Mouse (Mus musculus): ENCODE measurements around the gene Rhox4d.
"Not testable (repeated sequence)": the region's sequence is repeated elsewhere in the genome, so short reads cannot be mapped to it uniquely, and the experiment has no call there.

The Rhox4d gene

GRCm38 (mm10) chrX:37514059-37514458 is at the start of gene Rhox4d:
TSS of gene Rhox4d (plus strand) at chrX:37514359.
- in situ Hi-C loops (cut with MboI, MseI): loop anchor here (25.0 kb wide), 1 partner anchor 127 kb away; the partner anchor contains the start of genes Rhox3a2 and Rhox4a2

- in situ Hi-C loops (cut with MboI, MseI): not testable (repeated sequence)
These were observed 34.1 kb upstream of the Rhox4d start, which contains the start of gene Rhox4c for GRCm38 (mm10) chrX:37480037-37480436. TSS of gene Rhox4c (plus strand) at chrX:37480337.

GRCm38 (mm10) chrX:37530152-37530551 is 16.0 kb downstream of the Rhox4d start, which contains the start of gene Rhox2e:
TSS of gene Rhox2e (plus strand) at chrX:37530452.
- in situ Hi-C loops (cut with MboI, MseI): not testable (repeated sequence)

GRCm38 (mm10) chrX:37541719-37542118 is 27.6 kb downstream of the Rhox4d start, which contains the start of gene Rhox3e:
TSS of gene Rhox3e (plus strand) at chrX:37542019.
- in situ Hi-C loops (cut with MboI, MseI): loop anchor here (5.0 kb wide), 2 partner anchors 36 to 289 kb away; no protein-coding TSS in a partner anchor

GRCm38 (mm10) chrX:37557112-37557511 is 43.0 kb downstream of the Rhox4d start, which contains the start of gene Rhox4e:
TSS of gene Rhox4e (plus strand) at chrX:37557412.
- in situ Hi-C loops (cut with MboI, MseI): not testable (repeated sequence)

Data from T-helper 1 cell (primary cell).